Mouse (Mus musculus): ENCODE measurements around the gene Fzr1.

DNA sequence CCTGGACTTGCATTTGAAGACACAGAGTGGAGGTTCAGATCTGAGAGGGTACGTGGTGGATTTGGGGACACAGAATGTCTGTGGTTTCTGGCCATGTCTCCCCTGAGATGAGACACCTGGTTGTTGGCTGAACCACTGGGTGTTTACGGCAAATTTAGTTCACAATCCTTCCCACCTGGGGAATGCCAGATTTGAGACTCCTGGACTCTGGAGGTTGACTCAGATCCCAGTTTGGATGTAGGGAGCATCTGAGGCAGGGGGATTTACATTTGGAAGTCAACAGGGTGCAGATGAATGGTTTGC, 1.0 kb downstream of the Fzr1 start:
- TF ChIP-seq POLR2A (IDR thresholded peaks at IDR 0.05; ENCODE audit: borderline replicate concordance, low read depth, low read length) (no peak), CTCF (IDR thresholded peaks at IDR 0.05; ENCODE audit: low read depth, low read length) (no peak)

Measured in bone marrow macrophage, adult 2 months (primary cell).